Mouse (Mus musculus) neural tube, embryonic 12.5 days (tissue): Measurements from ENCODE around the gene Fkbp7. TPM values are rescaled to one million over a fixed set of nuclear protein-coding genes. Genes with fewer than 3 reads are reported as not detected.
A peak's percentile ranks its signal among the peaks of the same experiment; 100 is the strongest.

Experiments used
- ATAC-seq: fragments of 200-750 bp; cut with Nextera tagmentation; 2 replicates; pipeline ENCODE4 v1.8.0; 2017; ENCODE audit warnings: low read depth, mild to moderate bottlenecking, moderate TSS enrichment, moderate library complexity; ENCODE audit not compliant: low FRiP score
- H3K27ac ChIP-seq: fragments of 300-500 bp; sonication (generic); 2 replicates; pipeline ENCODE4 v1.5.1; 2016
- H3K27me3 ChIP-seq: fragments of 300-500 bp; sonication (generic); replicated peaks from 2 replicates; pipeline ENCODE4 v1.6.1; 2016; ENCODE audit warnings: mild to moderate bottlenecking
- H3K36me3 ChIP-seq: fragments of 300-500 bp; sonication (generic); 2 replicates; pipeline ENCODE4 v1.6.1; 2016; ENCODE audit warnings: mild to moderate bottlenecking
- H3K4me1 ChIP-seq: fragments of 300-500 bp; sonication (generic); 2 replicates; pipeline ENCODE4 v1.6.1; 2016
- H3K4me2 ChIP-seq: fragments of 300-500 bp; sonication (generic); replicated peaks from 2 replicates; pipeline ENCODE4 v1.6.1; 2016; ENCODE audit warnings: mild to moderate bottlenecking
- H3K4me3 ChIP-seq: fragments of 300-500 bp; sonication (generic); 2 replicates; pipeline ENCODE4 v1.5.1; 2016
- H3K9ac ChIP-seq: fragments of 300-500 bp; sonication (generic); 2 replicates; pipeline ENCODE4 v1.6.1; 2016; ENCODE audit warnings: mild to moderate bottlenecking
- H3K9me3 ChIP-seq: fragments of 300-500 bp; sonication (generic); 2 replicates; pipeline ENCODE4 v1.6.1; 2016; ENCODE audit warnings: mild to moderate bottlenecking
- WGBS: fragments of 180-500 bp; shearing (Covaris S2); methylation state at CpG from one replicate; pipeline ENCODE4 v1.1.7; 2016; 5-methylcytosine and 5-hydroxymethylcytosine counted together
- polyA plus RNA-seq: library from polyadenylated mRNA; unstranded; fragments of >200 nt; fragmentation: Nextera tagmentation; extraction: Ambion mirVana; gene quantifications from 2 replicates; pipeline ENCODE4 v1.2.1, GENCODE M21; 2016

Fkbp7 gene
- polyA plus RNA-seq, 1 experiment from 2014 or later = 28.1 TPM

DNA sequence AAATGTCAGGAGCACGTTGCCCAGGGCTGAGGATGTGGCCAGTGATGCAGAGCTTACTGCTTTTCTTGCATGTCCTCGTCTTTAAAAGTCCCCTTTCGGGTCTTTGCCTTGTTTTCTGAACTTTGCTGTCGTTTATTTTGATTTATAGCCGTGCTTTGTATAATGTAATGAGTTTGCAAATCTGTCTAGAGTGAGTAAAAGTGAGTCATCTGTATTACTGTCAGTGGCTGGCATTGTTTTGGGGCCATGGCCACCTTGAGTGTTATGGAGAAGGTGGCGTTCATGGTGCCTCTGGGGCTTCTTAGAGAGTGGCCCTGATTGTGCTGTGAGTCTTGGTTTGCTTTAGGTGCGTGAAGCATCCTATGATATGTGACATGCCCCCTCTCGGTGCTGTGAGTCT lies 9.4 kb upstream of the Fkbp7 start:
- Histone ChIP-seq H3K4me1 (no peaks in the 10 kb centered on the region), H3K27me3 (no peaks in the 10 kb centered on the region), H3K27ac (no peak overlapping the region), H3K4me2 (no peak overlapping the region), H3K36me3 (peaks cover 48% of the 10 kb centered on the region), H3K9me3 (no peaks in the 10 kb centered on the region), H3K9ac (no peak overlapping the region), H3K4me3 (no peak overlapping the region)
- WGBS = 82% methylated on average over 8 of the region's 8 CpGs
- no peak for ATAC-seq

DNA sequence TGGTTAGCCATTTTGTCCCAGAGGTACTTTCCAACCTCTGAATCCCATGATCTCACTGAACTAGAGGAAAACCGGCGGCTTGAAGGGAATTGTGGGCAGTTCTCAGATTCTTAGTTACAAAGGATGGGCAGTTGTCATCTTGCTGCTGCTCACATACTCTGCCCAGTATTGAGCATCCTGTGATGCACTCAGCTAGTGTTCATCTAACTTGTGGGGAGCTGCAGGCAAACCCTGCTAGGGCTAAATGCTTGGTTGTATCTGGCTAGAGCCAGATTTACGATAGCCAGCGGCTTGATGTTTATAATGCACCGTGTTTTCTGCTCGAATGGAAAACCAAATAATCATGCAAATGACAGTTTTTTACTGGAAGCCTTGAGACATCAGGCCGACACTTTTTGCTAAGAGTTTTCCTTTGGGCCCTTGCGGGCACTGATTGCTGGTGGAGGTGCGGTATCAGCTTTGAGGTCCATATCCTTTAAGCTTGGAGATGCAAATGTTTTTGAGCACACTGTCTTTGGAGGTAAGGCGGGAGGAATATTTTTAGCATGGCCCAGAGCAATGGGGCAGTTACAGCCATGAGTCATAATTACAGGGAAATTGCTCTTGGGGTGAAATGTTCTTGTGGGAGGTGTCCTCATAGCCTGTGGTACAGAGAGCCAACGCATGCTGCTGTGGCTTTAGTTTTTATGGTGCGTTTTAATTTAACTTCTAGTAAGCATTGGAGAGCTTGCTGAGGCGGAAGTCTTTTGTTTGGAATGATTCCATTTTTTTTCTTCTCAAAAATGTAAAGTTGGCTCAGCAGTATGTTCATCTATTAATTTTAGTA lies 3.7 kb upstream of the Fkbp7 start:
- Histone ChIP-seq H3K4me1 (peaks cover 23% of the 10 kb centered on the region), H3K27ac (no peak overlapping the region), H3K4me3 (peak overlapping the region; percentile 87), H3K27me3 (no peaks in the 10 kb centered on the region), H3K36me3 (peaks cover 3% of the 10 kb centered on the region; the same call in 1 of the 2 replicates), H3K4me2 (peak overlapping the region; percentile 83), H3K9me3 (no peaks in the 10 kb centered on the region), H3K9ac (peak overlapping the region; percentile 86)
- WGBS = 40% methylated on average over 13 of the region's 13 CpGs
- ATAC-seq = no peak

- H3K9ac ChIP-seq = peak overlapping the region; percentile 86
- peak overlapping the region; percentile 83 for H3K4me2 ChIP-seq
- no peak for ATAC-seq
- WGBS = 11% methylated on average over 4 of the region's 4 CpGs
- no peaks in the 10 kb centered on the region for H3K27me3 ChIP-seq
- H3K4me1 ChIP-seq = peaks cover 24% of the 10 kb centered on the region
- H3K4me3 ChIP-seq = peak overlapping the region; percentile 87
- no peak overlapping the region for H3K27ac ChIP-seq
- 0 out of 2 replicates have a peak, but pooled peaks cover 3% of the 10 kb centered on the region for H3K36me3 ChIP-seq
- H3K9me3 ChIP-seq = no peaks in the 10 kb centered on the region
Measured at GRCm38 (mm10) chr2:76675949-76676348, 3.0 kb upstream of the Fkbp7 start.

DNA sequence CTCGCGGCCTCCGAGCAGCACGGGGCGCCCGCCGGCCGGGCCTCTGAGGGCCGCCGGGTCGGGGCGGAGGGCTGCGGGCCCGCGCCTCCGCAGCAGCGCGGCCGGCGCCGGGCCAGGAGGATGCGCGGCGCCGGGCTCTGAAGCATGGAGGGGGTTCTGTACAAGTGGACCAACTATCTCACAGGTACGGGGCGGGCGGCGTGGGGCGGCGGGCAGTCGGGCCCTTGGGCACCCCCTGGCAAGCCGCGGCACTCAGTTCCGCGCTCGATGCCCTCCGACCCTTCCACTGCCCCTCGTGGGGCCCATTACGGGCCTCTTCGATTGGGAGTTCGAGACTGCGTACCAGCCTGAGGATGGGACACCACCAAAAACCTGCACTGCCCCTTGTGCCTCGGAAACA lies 2.5 kb upstream of the Fkbp7 start:
- no peaks in the 10 kb centered on the region for H3K27me3 ChIP-seq
- 0 out of 2 replicates have a peak, but pooled peaks cover 3% of the 10 kb centered on the region for H3K36me3 ChIP-seq
- peak; percentile 28 for ATAC-seq
- no peaks in the 10 kb centered on the region for H3K9me3 ChIP-seq
- peaks cover 24% of the 10 kb centered on the region for H3K4me1 ChIP-seq
- H3K27ac ChIP-seq = peak overlapping the region; percentile 62
- H3K4me3 ChIP-seq = peak overlapping the region; percentile 87
- peak overlapping the region; percentile 83 for H3K4me2 ChIP-seq
- H3K9ac ChIP-seq = peak overlapping the region; percentile 86
- WGBS = under 1% methylated on average over 44 of the region's 44 CpGs

DNA sequence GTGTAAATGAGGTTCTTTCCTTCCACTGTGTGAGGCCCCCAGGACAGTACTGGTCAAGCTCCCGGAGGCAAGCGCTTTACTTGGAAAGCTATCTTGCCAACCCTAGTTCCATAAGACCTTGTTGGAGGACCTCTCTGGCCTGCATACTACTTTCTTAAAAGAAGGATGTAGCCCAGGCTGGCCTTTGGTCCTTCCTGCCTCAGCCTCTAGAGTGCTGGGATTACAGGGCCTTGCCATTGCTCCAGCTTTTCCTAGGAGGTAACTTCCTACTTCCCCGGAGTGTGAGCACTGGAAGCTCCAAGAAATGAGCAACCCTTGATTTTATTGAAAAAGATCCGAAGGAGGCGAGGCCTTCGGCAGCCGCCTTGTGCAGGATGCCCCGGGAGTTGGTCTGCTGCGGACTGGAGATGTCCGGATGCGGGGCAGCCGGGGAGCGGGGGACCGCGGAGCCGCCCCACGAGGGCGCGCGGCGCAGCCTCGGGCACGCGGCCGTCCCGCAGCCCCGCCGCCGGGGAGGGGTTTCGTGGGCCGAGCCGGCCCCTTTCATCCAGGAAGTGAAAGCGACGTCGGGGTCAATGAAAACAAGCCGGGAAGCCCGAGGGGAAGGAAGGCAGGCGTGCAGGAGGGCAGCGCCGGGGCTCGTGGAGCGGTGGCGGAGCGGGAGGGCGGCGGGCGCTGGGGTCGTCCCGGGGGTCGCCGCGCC lies 2.0 kb upstream of the Fkbp7 start, which contains the start of gene Plekha3:
TSS of gene Plekha3 (plus strand) at position 557 of the 703 bp plus-strand sequence.
- Histone ChIP-seq H3K27me3 (no peaks in the 10 kb centered on the region), H3K4me3 (peak within 1 kb of the TSS; percentile 87), H3K9me3 (no peaks in the 10 kb centered on the region), H3K9ac (peak within 1 kb of the TSS; percentile 86), H3K36me3 (no peaks in the 10 kb centered on the region), H3K4me1 (peaks cover 24% of the 10 kb centered on the region), H3K4me2 (peak within 1 kb of the TSS; percentile 83), H3K27ac (peak within 1 kb of the TSS; percentile 62)
- 5% methylated on average over 50 of the region's 52 CpGs for WGBS
- ATAC-seq = peak; percentile 57

GRCm38 (mm10) chr2:76673472-76674081 lies 661 bp upstream of the Fkbp7 start:
- ATAC-seq = no peak
- peaks cover 24% of the 10 kb centered on the region for H3K4me1 ChIP-seq
- H3K9ac ChIP-seq = no peak overlapping the region
- no peaks in the 10 kb centered on the region for H3K9me3 ChIP-seq
- no peaks in the 10 kb centered on the region for H3K36me3 ChIP-seq
- 41% methylated on average over 7 of the region's 7 CpGs for WGBS
- peak overlapping the region; percentile 66 for H3K4me2 ChIP-seq
- H3K4me3 ChIP-seq = no peak overlapping the region
- no peaks in the 10 kb centered on the region for H3K27me3 ChIP-seq
- H3K27ac ChIP-seq = no peak overlapping the region

DNA sequence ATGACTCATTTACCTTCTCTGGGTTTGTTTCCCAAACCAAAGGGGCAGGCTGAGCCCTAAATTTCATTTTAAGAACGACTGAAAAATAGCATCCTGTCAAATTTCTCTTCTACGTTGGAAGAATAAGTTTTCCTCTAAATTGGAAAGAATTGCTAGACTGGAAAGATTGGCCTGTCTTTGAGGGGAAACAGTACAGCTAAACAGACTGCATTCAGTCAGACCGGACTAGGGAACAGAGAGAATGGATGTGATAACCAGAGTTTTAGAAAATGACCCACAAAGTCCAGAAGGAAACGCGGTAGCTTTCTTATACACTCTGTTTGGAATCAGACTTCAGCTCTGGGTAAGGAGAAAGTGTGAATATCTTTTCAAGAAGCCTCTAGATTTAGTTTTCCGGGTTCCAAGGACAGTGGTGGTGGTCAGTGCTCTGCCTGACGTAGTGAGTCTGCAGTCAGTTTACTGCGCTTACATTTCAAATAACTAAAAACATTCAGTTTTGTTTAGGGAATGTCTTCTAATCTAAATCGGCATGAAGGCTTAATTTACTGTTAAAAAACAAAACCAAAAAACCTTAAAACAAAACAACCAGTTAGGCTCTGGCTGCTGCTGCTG lies 676 bp downstream of the Fkbp7 start:
- Histone ChIP-seq H3K4me2 (peak overlapping the region; percentile 66), H3K27me3 (no peaks in the 10 kb centered on the region), H3K4me3 (peak overlapping the region; percentile 39), H3K36me3 (no peaks in the 10 kb centered on the region; the same call in 1 of the 2 replicates), H3K9me3 (no peaks in the 10 kb centered on the region), H3K27ac (no peak overlapping the region), H3K9ac (peak overlapping the region; percentile 50), H3K4me1 (peaks cover 24% of the 10 kb centered on the region)
- WGBS = 46% methylated on average over 9 of the region's 9 CpGs
- no peak for ATAC-seq

GRCm38 (mm10) chr2:76671641-76672040 lies 1.3 kb downstream of the Fkbp7 start:
- Histone ChIP-seq H3K4me3 (peak overlapping the region; percentile 39; the same call in 1 of the 2 replicates), H3K27me3 (no peaks in the 10 kb centered on the region), H3K27ac (no peak overlapping the region), H3K4me2 (peak overlapping the region; percentile 66), H3K36me3 (no peaks in the 10 kb centered on the region; the same call in 1 of the 2 replicates), H3K9ac (no peak overlapping the region), H3K9me3 (no peaks in the 10 kb centered on the region), H3K4me1 (peaks cover 21% of the 10 kb centered on the region)
- no peak for ATAC-seq
- WGBS = 86% methylated on average over 6 of the region's 6 CpGs

DNA sequence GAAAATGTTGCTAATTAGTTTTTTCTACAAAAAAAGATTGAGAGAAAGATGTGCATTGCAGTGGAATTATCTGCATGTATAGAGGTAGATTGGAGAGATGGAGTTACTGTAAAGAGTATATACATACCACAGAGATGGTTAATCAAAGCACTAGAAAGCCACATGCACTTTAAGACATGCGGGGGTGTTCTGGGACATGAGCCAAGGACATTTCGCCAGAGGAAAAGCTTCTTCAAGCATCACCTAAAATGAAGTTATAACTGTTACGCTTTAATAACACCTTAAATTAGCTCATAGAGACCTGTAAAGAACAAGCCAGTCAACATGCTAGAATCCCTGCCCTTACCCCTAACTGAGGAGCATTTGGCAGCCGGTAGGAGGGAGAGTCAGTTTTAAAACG lies 5.7 kb downstream of the Fkbp7 start:
- H3K9me3 ChIP-seq = no peaks in the 10 kb centered on the region
- no peak overlapping the region for H3K9ac ChIP-seq
- WGBS = 86% methylated on average over 5 of the region's 5 CpGs
- no peak overlapping the region for H3K4me3 ChIP-seq
- H3K4me1 ChIP-seq = peaks cover 7% of the 10 kb centered on the region; the same call in 1 of the 2 replicates
- H3K27me3 ChIP-seq = no peaks in the 10 kb centered on the region
- H3K4me2 ChIP-seq = no peak overlapping the region
- H3K36me3 ChIP-seq = peaks cover 17% of the 10 kb centered on the region
- ATAC-seq = no peak
- H3K27ac ChIP-seq = no peak overlapping the region

DNA sequence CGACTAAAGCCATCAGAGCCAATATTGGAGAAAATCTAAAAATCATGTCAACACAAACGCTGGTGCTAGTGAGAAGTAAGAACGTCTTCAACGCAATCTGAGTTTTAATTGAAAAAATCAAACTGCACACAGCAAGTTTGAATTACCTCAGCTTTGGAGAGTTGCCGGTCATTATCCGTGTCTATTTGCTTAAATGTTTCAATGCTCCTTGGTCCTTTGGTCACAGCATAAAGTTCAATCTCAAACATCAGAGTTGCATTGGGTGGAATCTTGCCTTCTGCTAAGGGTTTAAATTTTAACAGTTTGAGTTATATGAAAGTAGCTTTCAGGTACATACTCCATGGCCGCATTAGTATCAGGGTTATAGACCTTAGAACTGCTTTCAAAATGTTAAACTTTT lies 7.4 kb downstream of the Fkbp7 start:
- Histone ChIP-seq H3K36me3 (peaks cover 17% of the 10 kb centered on the region), H3K4me2 (no peak overlapping the region), H3K27me3 (no peaks in the 10 kb centered on the region), H3K9ac (no peak overlapping the region), H3K9me3 (no peaks in the 10 kb centered on the region), H3K4me3 (no peak overlapping the region), H3K27ac (no peak overlapping the region), H3K4me1 (no peaks in the 10 kb centered on the region)
- WGBS = 95% methylated on average over 7 of the region's 7 CpGs
- no peak for ATAC-seq

- Histone ChIP-seq H3K36me3 (peaks cover 8% of the 10 kb centered on the region), H3K4me3 (no peak overlapping the region), H3K27me3 (no peaks in the 10 kb centered on the region), H3K4me1 (no peaks in the 10 kb centered on the region), H3K9me3 (no peaks in the 10 kb centered on the region), H3K9ac (no peak overlapping the region), H3K27ac (no peak overlapping the region), H3K4me2 (no peak overlapping the region)
- no peak for ATAC-seq
- 55% methylated on average over 7 of the region's 8 CpGs for WGBS
Measured at GRCm38 (mm10) chr2:76659419-76659818, 13.5 kb downstream of the Fkbp7 start.

DNA sequence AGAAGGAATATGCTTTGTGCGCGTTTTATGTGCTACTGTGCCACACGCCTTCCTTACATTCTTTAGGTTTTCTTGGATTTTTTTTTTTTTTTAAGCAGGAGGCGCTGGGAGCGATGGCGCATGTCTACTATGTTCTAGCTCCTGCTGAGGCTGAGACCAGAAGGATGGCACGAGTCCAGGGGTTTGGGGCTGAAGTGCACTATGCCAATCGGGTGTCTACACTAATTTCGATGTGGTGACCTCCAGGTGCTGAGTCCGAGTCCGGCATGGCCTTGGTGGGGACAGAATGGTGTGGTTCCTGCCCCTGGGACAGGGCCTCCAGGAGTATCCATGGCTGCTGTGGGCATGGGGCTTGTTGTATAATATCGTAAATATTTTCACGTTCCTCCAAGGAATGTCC lies 14.4 kb downstream of the Fkbp7 start:
- H3K4me3 ChIP-seq = no peak overlapping the region
- no peak overlapping the region for H3K9ac ChIP-seq
- H3K27ac ChIP-seq = no peak overlapping the region
- no peaks in the 10 kb centered on the region for H3K36me3 ChIP-seq
- no peak for ATAC-seq
- H3K4me1 ChIP-seq = no peaks in the 10 kb centered on the region
- WGBS = 82% methylated on average over 13 of the region's 13 CpGs
- no peaks in the 10 kb centered on the region for H3K27me3 ChIP-seq
- no peak overlapping the region for H3K4me2 ChIP-seq
- no peaks in the 10 kb centered on the region for H3K9me3 ChIP-seq
